Mouse (Mus musculus) midbrain, embryonic 12.5 days (tissue): ENCODE results near the gene Smarcb1. TPM values are rescaled to one million over a fixed set of nuclear protein-coding genes. Genes with fewer than 3 reads are reported as not detected.
A peak's percentile ranks its signal among the peaks of the same experiment; 100 is the strongest.
"Not testable (repeated sequence)": the region's sequence is repeated elsewhere in the genome, so short reads cannot be mapped to it uniquely, and the experiment has no call there.

Experiments used
- ATAC-seq: fragments of 200-750 bp; cut with Nextera tagmentation; 2 replicates; pipeline ENCODE4 v1.8.0; 2017; ENCODE audit warnings: low read depth, moderate TSS enrichment, moderate library complexity; ENCODE audit not compliant: low FRiP score
- H3K27ac ChIP-seq: fragments of 300-500 bp; sonication (generic); replicated peaks from 2 replicates; pipeline ENCODE4 v1.5.1; 2016; ENCODE audit warnings: mild to moderate bottlenecking
- H3K27me3 ChIP-seq: fragments of 300-500 bp; sonication (generic); 2 replicates; pipeline ENCODE4 v1.6.1; 2016; ENCODE audit warnings: mild to moderate bottlenecking
- H3K36me3 ChIP-seq: fragments of 300-500 bp; sonication (generic); 2 replicates; pipeline ENCODE4 v1.6.1; 2016
- H3K4me1 ChIP-seq: fragments of 300-500 bp; sonication (generic); 2 replicates; pipeline ENCODE4 v1.6.1; 2016
- H3K4me2 ChIP-seq: fragments of 300-500 bp; sonication (generic); replicated peaks from 2 replicates; pipeline ENCODE4 v1.6.1; 2016; ENCODE audit warnings: mild to moderate bottlenecking, moderate library complexity
- H3K4me3 ChIP-seq: fragments of 300-500 bp; sonication (generic); 2 replicates; pipeline ENCODE4 v1.5.1; 2016; ENCODE audit warnings: mild to moderate bottlenecking
- H3K9ac ChIP-seq: fragments of 300-500 bp; sonication (generic); replicated peaks from 2 replicates; pipeline ENCODE4 v1.6.1; 2016; ENCODE audit warnings: mild to moderate bottlenecking, moderate library complexity
- H3K9me3 ChIP-seq: fragments of 300-500 bp; sonication (generic); 2 replicates; pipeline ENCODE4 v1.6.1; 2016; ENCODE audit warnings: mild to moderate bottlenecking
- WGBS: fragments of 180-500 bp; shearing (Covaris S2); methylation state at CpG from one replicate; pipeline ENCODE4 v1.1.7; 2016; 5-methylcytosine and 5-hydroxymethylcytosine counted together
- polyA plus RNA-seq: library from polyadenylated mRNA; unstranded; fragments of >200 nt; fragmentation: Nextera tagmentation; extraction: Ambion mirVana; gene quantifications from 2 replicates; pipeline ENCODE4 v1.2.1, GENCODE M21; 2016

The Smarcb1 gene
- polyA plus RNA-seq, 1 experiment from 2014 or later, result 315 TPM

DNA sequence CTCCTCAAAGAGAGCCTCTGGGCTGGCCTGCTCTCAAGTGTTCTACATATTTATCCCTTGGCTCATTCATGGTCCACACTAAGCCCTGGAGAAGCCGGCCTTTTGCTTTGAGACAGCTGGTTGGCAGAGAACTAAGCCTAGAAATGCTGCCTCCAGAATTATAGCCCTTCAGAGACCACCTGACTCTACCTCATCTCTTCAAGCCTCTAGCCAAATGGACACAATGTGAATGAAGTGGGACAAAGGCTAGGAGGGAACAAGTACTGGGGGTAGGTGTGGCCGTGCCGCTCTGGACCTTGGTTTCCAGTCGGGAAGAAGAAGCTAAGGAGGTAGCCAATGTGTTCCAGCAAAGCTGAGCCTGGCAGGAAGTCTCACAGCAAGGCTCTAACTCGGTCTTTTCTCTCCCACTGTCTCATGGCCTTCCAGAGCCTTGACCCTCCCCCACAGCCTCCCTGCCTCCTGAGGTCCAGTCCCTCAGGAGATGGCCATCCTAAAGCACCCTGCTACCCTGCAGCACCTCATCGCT is 23.3 kb downstream of the Smarcb1 start:
- H3K27me3 ChIP-seq, result no peaks in the 10 kb centered on the region
- no peak overlapping the region for H3K4me3 ChIP-seq
- no peak overlapping the region for H3K27ac ChIP-seq
- H3K9me3 ChIP-seq, result no peaks in the 10 kb centered on the region
- no peak overlapping the region for H3K9ac ChIP-seq
- WGBS, result 80% methylated on average over 6 of the region's 6 CpGs
- no peak for ATAC-seq
- H3K4me2 ChIP-seq, result no peak overlapping the region
- peaks cover 11% of the 10 kb centered on the region for H3K4me1 ChIP-seq
- peaks cover 93% of the 10 kb centered on the region for H3K36me3 ChIP-seq

DNA sequence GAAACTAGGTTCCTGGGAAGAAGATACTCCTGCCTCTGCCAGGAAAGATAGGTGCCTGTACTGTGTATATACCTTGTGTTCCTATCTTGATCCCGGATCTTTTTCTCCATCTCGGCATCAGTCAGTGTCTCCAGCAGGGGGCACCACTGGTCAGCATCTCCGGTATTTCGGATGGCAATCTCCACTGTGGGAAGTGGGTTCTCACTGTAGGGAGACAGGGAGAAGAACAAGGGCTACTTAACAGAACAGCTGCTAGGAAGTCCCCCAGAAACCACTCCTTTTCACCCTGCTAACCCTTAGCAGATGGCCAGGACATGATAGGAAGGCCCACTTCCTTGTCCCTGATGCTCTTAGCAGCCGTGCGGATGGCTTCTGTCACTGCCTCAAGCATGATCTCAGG is 24.0 kb downstream of the Smarcb1 start:
- Histone ChIP-seq H3K27ac (no peak overlapping the region), H3K27me3 (no peaks in the 10 kb centered on the region), H3K4me2 (no peak overlapping the region), H3K9ac (no peak overlapping the region), H3K9me3 (no peaks in the 10 kb centered on the region), H3K4me3 (no peak overlapping the region), H3K36me3 (peaks cover 85% of the 10 kb centered on the region), H3K4me1 (peaks cover 15% of the 10 kb centered on the region)
- 49% methylated on average over 6 of the region's 6 CpGs for WGBS
- ATAC-seq, result no peak

DNA sequence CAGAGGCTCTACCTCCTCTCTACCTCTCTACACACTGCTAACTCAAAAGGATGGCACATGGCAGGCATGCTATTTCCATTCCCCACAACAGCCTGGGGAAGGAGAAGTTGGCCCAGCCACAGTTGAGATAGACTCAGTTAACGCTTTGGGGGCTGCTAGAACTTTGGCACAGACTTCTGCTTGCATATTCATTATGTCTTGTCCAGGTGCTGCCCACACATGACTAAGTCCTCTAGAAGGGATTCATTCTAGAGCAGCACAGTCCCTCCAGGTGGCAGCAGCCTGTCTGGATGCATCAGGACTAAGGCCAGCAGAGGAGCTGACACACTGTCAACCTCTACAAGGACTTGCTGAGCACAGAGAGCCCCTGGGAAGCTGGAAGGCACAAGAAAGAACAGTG is 25.2 kb downstream of the Smarcb1 start:
- Histone ChIP-seq H3K27ac (no peak overlapping the region), H3K27me3 (no peaks in the 10 kb centered on the region), H3K9me3 (no peaks in the 10 kb centered on the region), H3K4me3 (no peak overlapping the region), H3K36me3 (peaks cover 74% of the 10 kb centered on the region), H3K4me1 (peaks cover 15% of the 10 kb centered on the region), H3K9ac (no peak overlapping the region), H3K4me2 (no peak overlapping the region)
- ATAC-seq, result no peak
- WGBS, result 100% methylated on average over 1 of the region's 1 CpGs

DNA sequence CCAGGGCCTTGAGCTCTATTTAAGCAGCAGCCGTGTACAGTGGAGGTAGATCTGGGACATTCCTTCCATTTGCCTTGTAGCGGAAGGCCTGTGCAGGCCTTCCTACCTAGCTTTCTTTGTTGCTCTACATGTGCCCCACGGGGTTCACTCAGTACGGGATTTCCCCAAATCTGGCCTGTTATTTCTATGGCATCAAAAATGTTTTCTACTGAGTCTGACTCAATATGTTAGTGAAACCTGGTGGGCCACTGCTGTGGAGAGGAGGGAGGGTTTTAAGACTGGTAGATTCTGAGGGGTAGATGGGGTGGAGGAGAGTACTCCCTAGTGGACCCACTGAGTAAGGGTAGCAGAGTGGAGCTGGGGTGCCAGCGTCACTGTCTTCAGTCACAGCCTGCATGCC is 25.7 kb downstream of the Smarcb1 start:
- no peak for ATAC-seq
- H3K27me3 ChIP-seq, result no peaks in the 10 kb centered on the region
- WGBS, result 93% methylated on average over 5 of the region's 5 CpGs
- no peak overlapping the region for H3K9ac ChIP-seq
- no peak overlapping the region for H3K4me3 ChIP-seq
- peaks cover 15% of the 10 kb centered on the region for H3K4me1 ChIP-seq
- H3K9me3 ChIP-seq, result no peaks in the 10 kb centered on the region
- no peak overlapping the region for H3K27ac ChIP-seq
- H3K36me3 ChIP-seq, result peaks cover 70% of the 10 kb centered on the region
- no peak overlapping the region for H3K4me2 ChIP-seq

DNA sequence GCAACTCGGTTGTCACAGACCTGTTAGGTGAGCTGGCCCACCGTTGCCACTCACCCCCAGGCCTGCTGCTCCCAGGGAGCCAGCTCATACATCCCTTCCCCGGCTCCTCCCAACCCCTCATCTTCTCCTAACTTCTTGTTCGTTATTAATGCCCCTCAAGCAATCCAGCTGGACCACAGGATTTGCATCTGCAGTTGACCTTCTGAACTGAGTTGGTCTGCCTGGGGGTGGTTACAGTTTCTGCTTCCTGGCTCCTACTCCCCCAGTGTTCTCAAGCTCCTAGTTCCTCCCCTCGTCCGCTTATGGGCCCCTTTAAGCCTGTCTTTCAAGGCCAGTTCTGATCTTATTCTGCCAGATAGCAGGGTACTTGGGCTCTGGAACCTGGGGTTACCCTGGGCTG is 26.8 kb downstream of the Smarcb1 start:
- Histone ChIP-seq H3K9me3 (no peaks in the 10 kb centered on the region), H3K27me3 (no peaks in the 10 kb centered on the region), H3K4me3 (no peak overlapping the region), H3K9ac (no peak overlapping the region), H3K27ac (no peak overlapping the region), H3K4me1 (peaks cover 15% of the 10 kb centered on the region), H3K36me3 (peaks cover 59% of the 10 kb centered on the region), H3K4me2 (no peak overlapping the region)
- no peak for ATAC-seq
- 79% methylated on average over 6 of the region's 6 CpGs for WGBS

DNA sequence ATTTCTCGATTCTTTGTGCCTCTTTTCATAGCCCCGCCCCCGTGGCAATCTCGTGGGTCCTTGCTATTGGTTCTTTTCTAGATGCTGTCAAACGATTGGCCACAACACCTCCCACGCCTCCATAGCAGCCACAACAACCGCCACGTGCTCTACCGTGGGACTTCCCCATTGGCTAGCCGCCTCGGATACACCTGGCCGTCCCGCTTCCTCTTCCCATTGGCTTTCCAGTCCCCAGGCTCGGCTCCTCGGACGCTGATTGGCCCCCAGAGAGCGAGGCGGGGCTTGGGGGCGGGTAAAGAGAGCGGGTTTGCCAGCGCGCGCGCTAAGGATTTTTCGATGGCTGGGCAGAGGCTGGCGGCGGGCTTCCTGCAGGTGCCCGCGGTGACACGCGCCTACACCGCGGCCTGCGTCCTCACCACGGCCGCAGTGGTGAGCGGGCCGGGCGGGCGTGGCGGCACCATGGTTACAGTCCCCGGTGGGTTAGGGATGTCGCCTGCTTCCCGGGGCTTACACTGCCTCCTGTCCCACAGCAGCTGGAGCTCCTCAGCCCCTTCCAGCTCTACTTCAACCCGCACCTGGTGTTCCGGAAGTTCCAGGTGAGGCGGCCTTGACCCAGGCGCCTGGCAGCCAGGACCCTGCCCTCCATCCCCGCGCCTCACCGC is 28.2 kb downstream of the Smarcb1 start, which contains the start of gene Derl3:
TSS of gene Derl3 (plus strand) at position 325 of the 662 bp plus-strand sequence.
- H3K27ac ChIP-seq, result peak within 1 kb of the TSS; percentile 63
- no peaks in the 10 kb centered on the region for H3K27me3 ChIP-seq
- H3K4me3 ChIP-seq, result peak within 1 kb of the TSS; percentile 45
- peak within 1 kb of the TSS; percentile 95 for H3K4me2 ChIP-seq
- H3K4me1 ChIP-seq, result peaks cover 15% of the 10 kb centered on the region
- H3K9me3 ChIP-seq, result no peaks in the 10 kb centered on the region
- H3K36me3 ChIP-seq, result peaks cover 45% of the 10 kb centered on the region
- 3% methylated on average over 49 of the region's 51 CpGs for WGBS
- peak within 1 kb of the TSS; percentile 53; the same call in 1 of the 2 replicates for H3K9ac ChIP-seq
- peak; percentile 99 for ATAC-seq

DNA sequence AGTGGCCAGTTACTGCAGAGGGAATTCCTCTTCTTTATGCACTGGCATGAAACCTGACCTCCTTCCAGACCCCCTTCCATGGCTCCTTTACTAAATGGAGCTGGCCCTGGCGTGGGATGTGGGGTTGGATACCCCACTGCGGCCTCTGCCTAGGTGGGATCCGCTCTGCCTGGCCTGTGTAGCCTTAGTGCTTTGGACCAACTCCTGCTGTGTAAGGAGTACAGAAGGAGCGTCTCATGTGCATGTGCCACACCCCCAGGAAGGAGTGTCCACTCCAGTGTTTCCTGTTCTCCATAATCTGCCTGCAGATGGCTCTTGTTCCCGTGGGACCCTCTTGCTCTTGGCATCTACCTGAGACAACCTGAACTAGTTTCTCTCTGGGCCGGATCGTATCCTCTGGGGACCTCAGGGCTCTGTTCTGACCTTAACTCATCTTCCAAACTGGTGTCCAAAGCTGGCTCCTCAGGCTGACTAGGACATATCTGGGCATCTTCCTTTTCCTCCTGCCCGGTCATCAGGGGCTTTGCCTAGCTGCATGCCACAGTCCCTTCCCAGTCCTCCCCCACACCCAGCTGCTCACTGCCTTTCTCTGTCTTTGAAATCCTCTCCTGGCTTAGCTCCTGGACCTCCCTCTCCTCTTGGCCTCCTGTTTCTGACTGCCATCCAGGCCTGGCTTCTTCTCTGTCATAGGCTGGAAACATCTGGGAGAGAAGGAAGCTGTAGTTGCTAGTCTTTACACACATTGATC is 31.8 kb downstream of the Smarcb1 start:
- Histone ChIP-seq H3K27ac (no peak overlapping the region), H3K36me3 (peaks cover 10% of the 10 kb centered on the region), H3K9me3 (no peaks in the 10 kb centered on the region), H3K4me2 (no peak overlapping the region), H3K27me3 (no peaks in the 10 kb centered on the region), H3K4me1 (peaks cover 15% of the 10 kb centered on the region), H3K9ac (no peak overlapping the region), H3K4me3 (no peak overlapping the region)
- ATAC-seq, result no peak
- WGBS, result 60% methylated on average over 8 of the region's 8 CpGs

DNA sequence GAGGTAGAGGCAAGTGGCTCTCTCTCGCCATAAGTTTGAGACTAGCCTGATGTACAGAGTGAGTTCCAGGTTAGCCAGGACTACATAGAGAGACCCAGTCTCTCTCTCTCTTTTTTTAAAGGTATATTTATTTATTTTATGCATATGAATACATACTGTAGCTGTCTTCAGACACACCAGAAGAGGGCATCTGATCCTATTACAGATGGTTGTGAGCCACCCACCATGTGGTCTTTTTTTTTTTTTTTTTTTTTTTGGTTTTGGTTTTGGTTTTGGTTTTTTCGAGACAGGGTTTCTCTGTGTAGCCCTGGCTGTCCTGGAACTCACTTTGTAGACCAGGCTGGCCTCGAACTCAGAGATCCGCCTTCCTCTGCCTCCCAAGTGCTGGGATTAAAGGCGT is 33.9 kb downstream of the Smarcb1 start:
- not testable (repeated sequence) for ATAC-seq, H3K9ac ChIP-seq, H3K27ac ChIP-seq, H3K4me3 ChIP-seq, H3K27me3 ChIP-seq, H3K9me3 ChIP-seq, H3K36me3 ChIP-seq, H3K4me2 ChIP-seq, H3K4me1 ChIP-seq
- WGBS, result 82% methylated on average over 5 of the region's 5 CpGs

DNA sequence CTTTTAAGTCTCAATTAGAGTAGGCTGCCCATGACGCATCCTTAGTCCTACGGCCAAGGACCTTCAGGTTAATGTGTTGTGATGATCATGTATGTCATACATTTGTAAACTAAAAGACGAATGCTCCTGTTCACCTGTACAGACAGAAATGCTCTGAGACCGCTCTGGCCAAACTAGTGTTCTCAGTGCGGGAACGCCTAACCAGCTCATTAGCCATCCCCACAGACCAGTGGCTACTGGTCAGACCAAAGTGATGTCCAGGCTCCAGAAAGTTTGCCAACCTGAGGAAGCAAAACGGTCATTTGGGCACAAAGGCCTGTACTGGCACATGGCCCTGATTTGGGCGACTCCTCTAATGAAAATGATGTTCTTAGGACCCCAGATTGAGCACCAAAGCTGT is 36.7 kb downstream of the Smarcb1 start:
- Histone ChIP-seq H3K9ac (no peak overlapping the region), H3K4me1 (peaks cover 25% of the 10 kb centered on the region), H3K9me3 (no peaks in the 10 kb centered on the region), H3K27ac (no peak overlapping the region), H3K4me3 (no peak overlapping the region), H3K4me2 (no peak overlapping the region), H3K36me3 (no peaks in the 10 kb centered on the region), H3K27me3 (no peaks in the 10 kb centered on the region)
- 96% methylated on average over 8 of the region's 8 CpGs for WGBS
- no peak for ATAC-seq

DNA sequence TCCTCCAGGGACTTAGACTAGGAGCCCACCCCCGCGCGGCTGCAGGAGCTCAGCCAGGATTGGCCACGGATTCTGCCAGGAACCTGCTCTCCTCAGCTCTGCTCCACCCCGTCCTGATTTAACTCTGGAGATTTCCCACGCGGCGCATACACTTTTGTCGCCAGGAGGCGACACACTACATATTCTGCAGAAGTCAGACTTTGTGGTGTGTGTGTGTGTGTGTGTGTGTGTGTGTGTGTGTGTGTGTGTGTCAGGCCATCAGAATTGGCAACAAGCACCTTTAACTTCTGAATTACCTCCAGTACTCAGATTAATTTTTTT is 38.2 kb downstream of the Smarcb1 start:
- peak; percentile 82 for ATAC-seq
- Histone ChIP-seq H3K4me2 (peak overlapping the region; percentile 32), H3K27ac (no peak overlapping the region)

DNA sequence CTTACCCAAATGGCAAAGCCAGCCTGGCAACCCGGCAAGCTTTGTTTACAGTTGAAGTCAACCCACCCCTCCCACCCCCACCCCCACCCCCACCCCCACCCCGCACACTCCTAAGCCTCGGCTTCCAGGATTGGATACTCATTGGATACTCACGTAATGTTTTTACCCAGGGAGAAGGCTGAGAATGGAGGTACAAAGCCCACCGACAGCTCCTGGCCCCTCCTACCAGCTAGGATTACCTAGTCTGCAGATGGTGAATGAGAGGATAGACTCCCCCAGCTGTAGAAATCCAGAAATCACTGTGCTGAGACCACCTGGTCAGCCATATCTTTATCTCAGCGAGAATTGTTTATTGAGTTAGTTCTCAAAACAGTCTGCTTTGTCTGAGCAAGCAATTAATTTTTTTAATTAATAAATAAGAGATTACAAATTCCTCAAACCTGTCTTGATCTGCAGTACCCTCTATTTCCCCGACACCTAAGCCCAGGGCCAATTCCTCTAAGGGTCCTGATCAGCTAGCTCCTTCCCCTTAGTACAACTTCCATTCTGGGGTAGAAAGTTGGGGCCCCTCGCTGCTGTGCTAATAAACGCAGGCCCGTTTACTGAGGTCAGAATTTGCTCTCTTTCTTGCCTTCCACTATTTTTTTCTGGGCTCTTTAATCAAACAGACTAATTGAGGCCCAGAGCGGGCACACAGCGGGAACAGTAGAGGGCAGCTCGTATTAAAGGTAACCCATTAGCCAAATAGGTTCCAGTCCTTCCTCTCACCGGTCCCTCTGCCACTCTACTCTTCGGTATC is 38.8 kb downstream of the Smarcb1 start:
- Histone ChIP-seq H3K4me3 (no peak overlapping the region), H3K9ac (no peak overlapping the region), H3K4me2 (peak overlapping the region; percentile 32), H3K9me3 (no peaks in the 10 kb centered on the region), H3K27me3 (no peaks in the 10 kb centered on the region), H3K27ac (no peak overlapping the region), H3K4me1 (peaks cover 25% of the 10 kb centered on the region), H3K36me3 (no peaks in the 10 kb centered on the region)
- ATAC-seq, result peak; percentile 58
- 6% methylated on average over 15 of the region's 15 CpGs for WGBS

More for the DNA sequence above, 38.2 kb downstream of the Smarcb1 start:
- Histone ChIP-seq H3K4me1 (peaks cover 25% of the 10 kb centered on the region), H3K4me3 (no peak overlapping the region), H3K36me3 (no peaks in the 10 kb centered on the region), H3K27me3 (no peaks in the 10 kb centered on the region), H3K9ac (no peak overlapping the region), H3K9me3 (no peaks in the 10 kb centered on the region)
- WGBS, result under 1% methylated on average over 10 of the region's 10 CpGs
